Mouse (Mus musculus) limb, embryonic 15.5 days (tissue): ENCODE data around the gene Cnksr3. TPM values are rescaled to one million over a fixed set of nuclear protein-coding genes. Genes with fewer than 3 reads are reported as not detected.

Source experiments
- ATAC-seq: fragments of 200-750 bp; cut with Nextera tagmentation; 2 replicates; pipeline ENCODE4 v1.8.0; 2017; ENCODE audit warnings: low read depth, moderate TSS enrichment; ENCODE audit not compliant: insufficient number of reproducible peaks, low FRiP score, low TSS enrichment
- H3K27ac ChIP-seq: fragments of 300-500 bp; sonication (generic); 2 replicates; pipeline ENCODE4 v1.5.1; 2015; ENCODE audit warnings: moderate library complexity, mild to moderate bottlenecking, inconsistent platforms
- H3K27me3 ChIP-seq: fragments of 300-500 bp; sonication (generic); 2 replicates; pipeline ENCODE4 v1.6.1; 2015; ENCODE audit warnings: inconsistent platforms
- H3K36me3 ChIP-seq: fragments of 300-500 bp; sonication (generic); 2 replicates; pipeline ENCODE4 v1.6.1; 2015; ENCODE audit warnings: inconsistent platforms
- H3K4me1 ChIP-seq: fragments of 300-500 bp; sonication (generic); 2 replicates; pipeline ENCODE4 v1.6.1; 2015; ENCODE audit warnings: inconsistent platforms
- H3K4me2 ChIP-seq: fragments of 300-500 bp; sonication (generic); 2 replicates; pipeline ENCODE4 v1.6.1; 2015; ENCODE audit warnings: mild to moderate bottlenecking, inconsistent platforms
- H3K4me3 ChIP-seq: fragments of 300-500 bp; sonication (generic); 2 replicates; pipeline ENCODE4 v1.5.1; 2015; ENCODE audit warnings: mild to moderate bottlenecking, inconsistent platforms
- H3K9ac ChIP-seq: fragments of 300-500 bp; sonication (generic); 2 replicates; pipeline ENCODE4 v1.6.1; 2015; ENCODE audit warnings: inconsistent platforms
- H3K9me3 ChIP-seq: fragments of 300-500 bp; sonication (generic); 2 replicates; pipeline ENCODE4 v1.6.1; 2016; ENCODE audit warnings: inconsistent platforms
- WGBS: fragments of 180-500 bp; shearing (Covaris S2); methylation state at CpG from one replicate; pipeline ENCODE4 v1.1.7; 2015; 5-methylcytosine and 5-hydroxymethylcytosine counted together
- polyA plus RNA-seq: library from polyadenylated mRNA; unstranded; fragments of >200 nt; fragmentation: Nextera tagmentation; extraction: Ambion mirVana; gene quantifications from 2 replicates; pipeline ENCODE4 v1.2.1, GENCODE M21; 2015

The Cnksr3 gene
- polyA plus RNA-seq, 1 experiment from 2014 or later, result 13.3 TPM

- no peak overlapping the region for H3K4me3 ChIP-seq
- H3K36me3 ChIP-seq, result no peaks in the 10 kb centered on the region
- no peak overlapping the region for H3K9ac ChIP-seq
- no peak overlapping the region for H3K27ac ChIP-seq
- H3K9me3 ChIP-seq, result no peaks in the 10 kb centered on the region
- no peak overlapping the region for H3K4me2 ChIP-seq
- WGBS, result 82% methylated on average over 9 of the region's 9 CpGs
- peaks cover 23% of the 10 kb centered on the region for H3K4me1 ChIP-seq
- ATAC-seq, result no peak
- H3K27me3 ChIP-seq, result no peaks in the 10 kb centered on the region
Measured at GRCm38 (mm10) chr10:7191721-7192413, 20.2 kb downstream of the Cnksr3 start.

GRCm38 (mm10) chr10:7189194-7189593, 22.8 kb downstream of the Cnksr3 start:
- Histone ChIP-seq H3K9ac (no peak overlapping the region), H3K27ac (peak overlapping the region; percentile 27), H3K36me3 (no peaks in the 10 kb centered on the region), H3K4me3 (no peak overlapping the region), H3K4me2 (no peak overlapping the region), H3K9me3 (no peaks in the 10 kb centered on the region), H3K27me3 (no peaks in the 10 kb centered on the region), H3K4me1 (peaks cover 14% of the 10 kb centered on the region)
- no peak for ATAC-seq
- WGBS, result 72% methylated on average over 6 of the region's 6 CpGs

GRCm38 (mm10) chr10:7187881-7188280, 24.2 kb downstream of the Cnksr3 start:
- Histone ChIP-seq H3K9me3 (no peaks in the 10 kb centered on the region), H3K9ac (no peak overlapping the region), H3K4me3 (no peak overlapping the region), H3K36me3 (no peaks in the 10 kb centered on the region), H3K27me3 (no peaks in the 10 kb centered on the region), H3K4me2 (no peak overlapping the region), H3K27ac (no peak overlapping the region), H3K4me1 (peaks cover 27% of the 10 kb centered on the region)
- WGBS, result 45% methylated on average over 7 of the region's 7 CpGs
- no peak for ATAC-seq

DNA sequence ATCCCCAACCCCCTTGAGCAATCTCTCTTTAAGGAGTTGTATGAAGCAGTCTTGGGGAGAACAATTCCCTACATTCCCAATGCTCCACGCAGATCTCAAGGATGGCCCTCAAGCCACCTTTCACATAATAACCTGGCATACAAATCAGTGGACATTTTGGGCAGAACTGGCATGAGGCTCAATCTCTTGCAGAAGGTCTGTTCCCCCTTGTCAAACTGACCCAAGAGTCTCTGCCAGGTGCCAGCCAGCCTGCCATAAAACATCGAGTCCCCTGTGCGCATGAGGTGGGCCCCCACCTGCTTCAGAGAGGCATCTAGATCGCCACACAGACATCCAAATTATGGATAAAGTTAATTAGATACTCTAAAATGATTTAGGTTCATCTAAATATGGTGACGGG, 25.0 kb downstream of the Cnksr3 start:
- H3K4me2 ChIP-seq, result no peak overlapping the region
- no peak overlapping the region for H3K4me3 ChIP-seq
- no peak overlapping the region for H3K9ac ChIP-seq
- H3K9me3 ChIP-seq, result no peaks in the 10 kb centered on the region
- ATAC-seq, result no peak
- H3K27ac ChIP-seq, result no peak overlapping the region
- no peaks in the 10 kb centered on the region for H3K36me3 ChIP-seq
- peaks cover 36% of the 10 kb centered on the region for H3K4me1 ChIP-seq
- WGBS, result 82% methylated on average over 5 of the region's 5 CpGs
- H3K27me3 ChIP-seq, result no peaks in the 10 kb centered on the region

DNA sequence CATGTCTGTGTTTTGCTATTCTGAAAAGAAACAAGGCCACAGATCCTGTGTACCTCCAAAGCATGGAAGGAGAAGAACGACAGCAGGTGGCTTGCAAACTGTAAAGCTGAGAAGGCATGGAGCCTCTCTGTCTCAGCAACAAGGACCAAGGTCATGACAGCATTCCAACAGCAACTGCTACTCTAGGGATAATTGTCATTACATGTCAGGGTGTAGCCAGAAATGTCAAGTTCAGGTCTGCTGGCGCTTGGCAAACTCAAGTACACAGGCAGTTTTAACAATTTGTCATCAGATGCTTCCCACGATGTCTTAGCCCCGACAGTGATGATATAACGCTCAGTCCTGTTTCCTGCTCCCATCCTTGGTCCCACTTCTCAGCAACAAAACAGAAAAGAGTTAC, 26.0 kb downstream of the Cnksr3 start:
- Histone ChIP-seq H3K36me3 (no peaks in the 10 kb centered on the region), H3K4me3 (no peak overlapping the region), H3K4me2 (no peak overlapping the region), H3K9ac (no peak overlapping the region), H3K9me3 (no peaks in the 10 kb centered on the region), H3K4me1 (peaks cover 41% of the 10 kb centered on the region), H3K27me3 (no peaks in the 10 kb centered on the region), H3K27ac (peak overlapping the region; percentile 47; the same call in 1 of the 2 replicates)
- 82% methylated on average over 5 of the region's 5 CpGs for WGBS
- no peak for ATAC-seq

GRCm38 (mm10) chr10:7183171-7183631, 28.8 kb downstream of the Cnksr3 start:
- 8% methylated on average over 6 of the region's 6 CpGs for WGBS
- 0 out of 2 replicates have a peak, but pooled peaks have one; percentile 49 for ATAC-seq
- peak overlapping the region; percentile 86 for H3K27ac ChIP-seq
- H3K4me3 ChIP-seq, result 0 out of 2 replicates have a peak overlapping the region, but pooled peaks have one; percentile 7
- H3K9me3 ChIP-seq, result no peaks in the 10 kb centered on the region
- H3K36me3 ChIP-seq, result no peaks in the 10 kb centered on the region
- peaks cover 38% of the 10 kb centered on the region for H3K4me1 ChIP-seq
- no peaks in the 10 kb centered on the region for H3K27me3 ChIP-seq
- H3K4me2 ChIP-seq, result peak overlapping the region; percentile 36
- H3K9ac ChIP-seq, result no peak overlapping the region

DNA sequence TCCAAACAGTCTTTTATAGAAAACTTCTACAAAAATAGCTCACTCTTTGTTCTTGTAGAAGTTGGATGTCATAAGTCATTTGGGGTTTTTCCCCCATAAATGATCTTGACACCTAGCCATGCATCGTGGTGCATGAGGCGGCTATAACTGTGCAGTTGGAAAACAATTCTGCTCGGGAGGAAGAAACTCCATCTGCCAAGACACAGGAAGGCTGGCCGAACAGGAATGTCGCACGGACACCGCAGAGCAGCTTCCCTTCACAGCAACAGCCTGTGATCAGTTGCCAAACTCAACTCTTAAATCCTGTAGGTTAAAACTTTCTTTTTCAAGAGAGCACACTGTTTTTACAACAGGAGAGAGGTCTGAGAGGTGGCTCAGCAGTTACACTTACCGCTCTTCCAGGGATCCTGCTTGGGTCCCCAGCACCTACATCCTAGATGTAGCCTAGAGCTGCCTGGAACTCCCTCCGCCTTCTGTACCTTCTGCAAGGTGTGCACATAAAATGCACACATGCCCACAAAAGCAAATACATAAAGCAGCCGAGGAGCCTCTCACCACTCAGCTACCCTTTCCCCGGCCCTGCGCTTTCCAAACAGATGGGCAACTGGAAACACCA, 29.4 kb downstream of the Cnksr3 start:
- peaks cover 34% of the 10 kb centered on the region for H3K4me1 ChIP-seq
- no peak for ATAC-seq
- H3K36me3 ChIP-seq, result no peaks in the 10 kb centered on the region
- H3K4me2 ChIP-seq, result peak overlapping the region; percentile 36
- WGBS, result 18% methylated on average over 12 of the region's 12 CpGs
- no peaks in the 10 kb centered on the region for H3K27me3 ChIP-seq
- H3K9ac ChIP-seq, result no peak overlapping the region
- H3K9me3 ChIP-seq, result no peaks in the 10 kb centered on the region
- peak overlapping the region; percentile 86 for H3K27ac ChIP-seq
- peak overlapping the region; percentile 7; the same call in 1 of the 2 replicates for H3K4me3 ChIP-seq

GRCm38 (mm10) chr10:7180296-7180695, 31.7 kb downstream of the Cnksr3 start:
- Histone ChIP-seq H3K9ac (no peak overlapping the region), H3K4me2 (no peak overlapping the region), H3K36me3 (no peaks in the 10 kb centered on the region), H3K4me1 (peaks cover 39% of the 10 kb centered on the region), H3K27ac (no peak overlapping the region), H3K27me3 (no peaks in the 10 kb centered on the region), H3K9me3 (no peaks in the 10 kb centered on the region), H3K4me3 (no peak overlapping the region)
- ATAC-seq, result no peak
- WGBS, result 77% methylated on average over 5 of the region's 5 CpGs

GRCm38 (mm10) chr10:7178571-7178970, 33.5 kb downstream of the Cnksr3 start:
- Histone ChIP-seq H3K4me2 (no peak overlapping the region), H3K9me3 (no peaks in the 10 kb centered on the region), H3K27ac (no peak overlapping the region), H3K4me3 (no peak overlapping the region), H3K4me1 (peaks cover 30% of the 10 kb centered on the region), H3K27me3 (no peaks in the 10 kb centered on the region), H3K36me3 (no peaks in the 10 kb centered on the region), H3K9ac (no peak overlapping the region)
- ATAC-seq, result no peak
- WGBS, result 77% methylated on average over 10 of the region's 10 CpGs

GRCm38 (mm10) chr10:7176205-7176910, 35.7 kb downstream of the Cnksr3 start:
- no peak overlapping the region for H3K9ac ChIP-seq
- H3K9me3 ChIP-seq, result no peaks in the 10 kb centered on the region
- no peak overlapping the region for H3K4me3 ChIP-seq
- H3K4me1 ChIP-seq, result peaks cover 9% of the 10 kb centered on the region; the same call in 1 of the 2 replicates
- no peaks in the 10 kb centered on the region for H3K36me3 ChIP-seq
- H3K27me3 ChIP-seq, result no peaks in the 10 kb centered on the region
- peak overlapping the region; percentile 75 for H3K27ac ChIP-seq
- no peak overlapping the region for H3K4me2 ChIP-seq
- 77% methylated on average over 8 of the region's 8 CpGs for WGBS
- ATAC-seq, result peak; percentile 52; the same call in 1 of the 2 replicates

DNA sequence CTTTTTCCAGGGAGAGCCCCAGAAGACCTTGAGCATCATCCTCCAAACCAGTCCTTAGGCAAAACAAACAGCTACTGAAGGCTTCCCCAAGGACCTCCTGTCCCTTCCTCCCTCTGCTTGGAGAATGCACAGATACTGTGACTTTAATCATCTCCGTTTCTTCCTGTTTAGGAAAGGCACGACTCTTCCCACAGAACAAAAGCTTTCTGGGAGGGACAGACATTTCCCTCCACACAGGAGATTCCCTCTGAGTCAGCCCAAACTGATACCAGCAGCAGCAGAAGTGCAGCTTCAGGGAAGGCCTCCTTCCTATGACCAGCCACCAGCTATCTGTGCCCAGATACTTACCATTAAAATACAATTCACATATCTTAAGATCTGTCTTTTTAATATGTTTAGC, 37.6 kb downstream of the Cnksr3 start:
- Histone ChIP-seq H3K4me1 (peaks cover 7% of the 10 kb centered on the region; the same call in 1 of the 2 replicates), H3K27me3 (no peaks in the 10 kb centered on the region), H3K9me3 (no peaks in the 10 kb centered on the region), H3K36me3 (no peaks in the 10 kb centered on the region), H3K4me2 (no peak overlapping the region), H3K9ac (no peak overlapping the region), H3K27ac (no peak overlapping the region), H3K4me3 (no peak overlapping the region)
- ATAC-seq, result no peak
- WGBS, result 46% methylated on average over 2 of the region's 2 CpGs

DNA sequence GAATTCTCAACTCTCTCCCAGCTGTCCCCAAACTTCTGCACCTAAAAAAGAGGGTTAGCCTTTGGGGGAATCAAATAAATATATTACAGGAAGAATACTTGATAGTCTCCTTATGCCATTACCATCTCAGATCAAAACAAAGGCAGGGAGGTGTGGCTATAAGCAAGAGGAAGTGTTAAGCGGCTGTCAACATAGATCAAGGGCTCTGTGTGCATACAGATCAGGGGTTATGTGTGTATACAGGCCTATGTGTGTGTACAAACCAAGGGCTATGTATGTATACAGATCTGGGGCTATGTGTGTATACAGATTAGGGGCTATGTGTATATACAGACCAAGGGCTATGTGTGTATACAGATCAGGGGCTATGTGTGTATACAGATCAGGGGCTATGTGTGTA, 38.9 kb downstream of the Cnksr3 start:
- Histone ChIP-seq H3K4me2 (no peak overlapping the region), H3K9me3 (no peaks in the 10 kb centered on the region), H3K4me3 (no peak overlapping the region), H3K27ac (no peak overlapping the region), H3K36me3 (no peaks in the 10 kb centered on the region), H3K27me3 (no peaks in the 10 kb centered on the region), H3K9ac (no peak overlapping the region), H3K4me1 (peaks cover 5% of the 10 kb centered on the region; the same call in 1 of the 2 replicates)
- WGBS, result 67% methylated on average over 1 of the region's 1 CpGs
- no peak for ATAC-seq
